Mouse (Mus musculus) gastrocnemius, adult 8-10 months (tissue): ENCODE results near the gene BB287469. TPM values are rescaled to one million over a fixed set of nuclear protein-coding genes. Genes with fewer than 3 reads are reported as not detected.
"Not testable (repeated sequence)": the region's sequence is repeated elsewhere in the genome, so short reads cannot be mapped to it uniquely, and the experiment has no call there.

ENCODE experiments used
- DNase-seq, 2 experiments: peaks; one replicate each; pipeline ENCODE4 v3.0.0; 2022; ENCODE audit warnings: low spot score in 2 of 2
- total RNA-seq, 4 experiments: library from RNA; stranded (reverse); gene quantifications; 2 replicates each; pipeline ENCODE4 v1.2.4; 2022

BB287469 gene
- total RNA-seq = not detected

DNA sequence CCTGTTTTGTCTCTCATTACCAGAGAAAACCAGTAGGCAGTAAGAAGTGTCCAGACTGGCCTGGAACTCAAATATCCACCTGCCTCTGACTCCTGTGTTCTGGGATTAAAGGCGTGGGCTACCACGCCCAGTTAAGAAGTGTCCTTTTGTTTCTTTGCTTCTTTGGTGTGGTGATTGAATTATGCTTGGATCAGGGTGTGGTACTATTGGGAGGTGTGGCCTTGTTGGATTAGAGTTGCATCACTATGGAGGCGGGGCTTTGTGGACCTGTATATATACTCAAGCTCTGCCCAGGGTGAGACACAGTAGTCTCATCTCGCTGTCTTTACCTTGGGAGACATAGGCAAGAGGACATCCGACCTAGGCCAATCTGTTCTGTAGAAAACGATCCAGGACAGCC, at the start of gene BB287469:
Gene BB287469 (plus strand): TSS at position 301 of the 400 bp plus-strand sequence.
- DNase-seq = not testable (repeated sequence)

- not testable (repeated sequence) for DNase-seq
Observed at GRCm38 (mm10) chr12:87775655-87776054, 40.7 kb upstream of the BB287469 start, which contains the start of gene Gm21319. TSS of gene Gm21319 (minus strand) at chr12:87775755.

GRCm38 (mm10) chr12:87795212-87795611, 21.2 kb upstream of the BB287469 start, which contains the start of gene Gm21936:
TSS of gene Gm21936 (plus strand) at chr12:87795512.
- DNase-seq = not testable (repeated sequence)

- not testable (repeated sequence) for DNase-seq
Observed at GRCm38 (mm10) chr12:87797971-87798370, 18.4 kb upstream of the BB287469 start.

DNA sequence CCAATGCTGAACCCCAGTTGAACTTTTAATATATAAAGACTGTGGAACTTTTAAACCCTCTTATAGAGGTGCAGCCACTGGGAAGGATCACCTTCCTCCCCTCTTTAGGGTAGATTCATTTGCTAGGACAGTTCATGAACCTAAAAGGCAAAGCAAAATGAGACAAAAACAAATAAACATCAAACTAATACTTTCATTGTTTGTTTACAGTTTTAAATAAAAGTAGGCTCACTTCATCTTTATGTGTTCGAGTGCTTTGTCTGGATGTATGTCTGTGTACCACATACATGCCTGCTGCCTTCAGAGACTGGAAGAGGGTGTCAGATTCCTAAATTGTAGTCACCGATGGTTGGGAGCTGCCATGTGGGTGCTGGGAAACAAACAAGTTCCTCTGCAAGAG, 25.9 kb downstream of the BB287469 start, which contains the start of gene Gm2001:
Gene Gm2001 (minus strand): TSS at position 101 of the 400 bp plus-strand sequence.
- not testable (repeated sequence) for DNase-seq

DNA sequence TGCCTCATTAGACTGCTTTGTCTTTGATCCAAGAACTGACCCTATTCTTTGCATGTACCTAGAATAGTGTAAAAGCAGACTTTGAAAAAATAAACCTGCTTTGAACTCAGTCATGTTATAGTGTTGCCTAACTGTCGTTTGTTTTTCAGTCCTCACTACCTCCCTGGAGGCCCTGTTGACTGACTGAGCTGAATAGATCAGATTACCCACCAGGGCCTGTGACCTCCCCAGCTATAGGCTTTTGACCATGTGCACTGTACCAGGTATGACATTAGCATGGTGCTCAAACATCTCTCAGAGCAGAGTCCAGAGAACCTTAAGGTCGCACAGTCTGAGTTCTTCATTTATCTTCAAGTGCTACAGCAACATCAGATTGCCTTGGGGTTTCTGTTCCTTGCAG, 34.3 kb downstream of the BB287469 start:
- DNase-seq = not testable (repeated sequence)

DNA sequence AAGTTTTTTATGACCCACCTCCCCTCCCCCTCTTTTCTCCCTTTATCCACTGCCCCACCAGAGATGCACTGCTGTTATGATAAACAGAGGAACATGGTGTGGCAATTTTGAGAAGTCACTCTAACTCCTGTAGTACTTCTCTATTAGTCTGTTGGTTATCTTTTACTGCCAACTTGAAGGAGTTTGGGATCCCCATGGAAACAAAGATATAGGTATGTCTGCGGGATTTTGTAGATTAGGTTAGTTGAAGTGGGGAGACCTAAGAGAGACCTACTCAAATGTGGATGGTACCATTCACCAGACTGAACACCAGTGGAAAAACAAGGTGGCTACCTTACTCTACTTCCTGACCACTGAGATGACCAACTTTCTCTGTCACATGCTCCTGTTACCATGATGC, 39.7 kb downstream of the BB287469 start:
- not testable (repeated sequence) for DNase-seq

GRCm38 (mm10) chr12:87861740-87862692, 45.6 kb downstream of the BB287469 start:
- DNase-seq = not testable (repeated sequence)

GRCm38 (mm10) chr12:87863638-87864037, 47.3 kb downstream of the BB287469 start:
- not testable (repeated sequence) for DNase-seq

DNA sequence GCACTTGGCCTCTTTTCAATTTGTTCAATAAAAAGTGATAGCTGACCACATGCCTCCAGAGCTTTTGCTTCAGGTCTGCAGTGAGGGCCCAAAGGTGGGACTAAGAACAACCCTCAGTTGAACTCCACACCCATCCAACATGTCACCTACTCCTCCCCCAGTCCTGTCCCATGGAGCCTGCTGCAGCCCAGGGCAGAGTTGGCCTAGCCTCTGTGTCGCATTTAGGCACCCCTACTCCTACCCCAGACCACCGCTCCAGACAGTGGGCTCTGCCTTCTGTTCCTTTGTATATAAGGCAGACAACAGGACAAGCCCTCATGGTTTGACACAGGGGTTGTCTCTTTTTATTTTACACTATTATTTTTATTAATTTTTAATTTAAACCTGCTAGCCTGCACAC, 47.7 kb downstream of the BB287469 start:
- DNase-seq = not testable (repeated sequence)

Other genes with a start within 250 kb of the BB287469 start
- not detected for gene Oog1, start 213.9 kb upstream of the BB287469 start, total RNA-seq
- not detected for gene Gm4027, start 197.7 kb upstream of the BB287469 start, total RNA-seq
- not detected for gene Gm16381, start 172.0 kb upstream of the BB287469 start, total RNA-seq
- gene Gm21319, start 40.8 kb upstream of the BB287469 start, total RNA-seq = not detected
- gene Gm21936, start 21.1 kb upstream of the BB287469 start, total RNA-seq = not detected
- gene Gm2001, start 25.8 kb downstream of the BB287469 start, total RNA-seq = not detected
- not detected for gene Gm2016, start 57.5 kb downstream of the BB287469 start, total RNA-seq
- gene Gm2022, start 78.8 kb downstream of the BB287469 start, total RNA-seq = not detected
- gene Gm2035, start 103.3 kb downstream of the BB287469 start, total RNA-seq = not detected
- gene Gm2042, start 137.5 kb downstream of the BB287469 start, total RNA-seq = not detected
- not detected for gene Gm2075, start 195.3 kb downstream of the BB287469 start, total RNA-seq
- not detected for gene Gm6803, start 202.2 kb downstream of the BB287469 start, total RNA-seq
- gene Gm2056, start 210.4 kb downstream of the BB287469 start, total RNA-seq = not detected